Mouse (Mus musculus): Measurements from ENCODE around the gene D10Wsu102e. TPM values are rescaled to one million over a fixed set of nuclear protein-coding genes. Genes with fewer than 3 reads are reported as not detected.
"Not testable (repeated sequence)": the region's sequence is repeated elsewhere in the genome, so short reads cannot be mapped to it uniquely, and the experiment has no call there.

Gene D10Wsu102e
- polyA plus RNA-seq, 1 experiment: 0.24 TPM

DNA sequence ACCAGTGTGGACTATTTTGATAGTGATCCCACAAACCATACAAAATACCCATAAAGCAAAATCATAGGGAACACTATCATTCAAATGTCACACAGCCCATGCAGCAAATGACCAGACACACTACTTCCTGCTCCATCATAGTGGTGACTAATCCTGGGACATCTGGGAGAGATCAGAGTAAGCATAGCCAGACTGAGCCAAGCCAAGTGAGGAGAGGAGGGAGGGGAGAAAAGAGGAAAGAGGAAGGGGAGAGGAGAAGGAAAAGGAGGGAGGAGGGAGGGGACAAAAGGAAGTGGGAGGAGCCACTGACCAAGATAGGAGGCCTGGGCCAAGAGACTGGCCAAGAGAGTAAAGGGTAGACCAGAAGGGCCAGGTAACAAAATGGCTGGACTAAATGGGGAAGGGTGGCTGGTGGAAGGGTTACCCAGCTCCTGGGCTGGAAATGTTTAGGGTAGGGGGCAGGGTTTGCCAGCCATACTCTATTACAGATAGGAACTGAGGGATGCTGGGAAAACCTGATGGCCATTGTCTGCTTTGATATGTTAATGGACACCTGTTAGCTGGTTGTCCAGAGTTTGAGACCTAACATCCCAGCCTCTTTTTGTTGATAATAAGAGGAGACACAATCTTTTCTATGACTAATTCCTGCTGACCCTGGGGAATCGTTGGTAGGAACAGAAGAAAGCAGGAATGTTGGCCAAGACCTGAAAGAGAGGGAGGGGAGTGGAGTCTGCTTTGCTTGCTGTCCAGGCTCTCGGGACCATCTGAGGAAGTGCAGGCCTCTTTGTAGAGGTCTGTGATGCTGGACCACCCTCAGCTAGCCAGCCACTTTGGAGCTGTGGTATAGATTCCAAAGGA lies 16.0 kb upstream of the D10Wsu102e start:
- DNase-seq: no peak
- TF ChIP-seq POLR2A (IDR thresholded peaks at IDR 0.05; ENCODE audit: borderline replicate concordance, extremely low read depth, low read depth, low read length) (no peak), CTCF (IDR thresholded peaks at IDR 0.05; ENCODE audit: insufficient read depth, low read length) (no peak)
- no peaks in the 10 kb centered on the region for H3K4me1 ChIP-seq (ENCODE audit: control insufficient read depth, insufficient read depth, low read length)
- 69% methylated on average over 2 of the region's 2 CpGs for WGBS
- H3K4me3 ChIP-seq (replicated peaks; ENCODE audit: extremely low read depth, low read depth, low read length): no peak overlapping the region

DNA sequence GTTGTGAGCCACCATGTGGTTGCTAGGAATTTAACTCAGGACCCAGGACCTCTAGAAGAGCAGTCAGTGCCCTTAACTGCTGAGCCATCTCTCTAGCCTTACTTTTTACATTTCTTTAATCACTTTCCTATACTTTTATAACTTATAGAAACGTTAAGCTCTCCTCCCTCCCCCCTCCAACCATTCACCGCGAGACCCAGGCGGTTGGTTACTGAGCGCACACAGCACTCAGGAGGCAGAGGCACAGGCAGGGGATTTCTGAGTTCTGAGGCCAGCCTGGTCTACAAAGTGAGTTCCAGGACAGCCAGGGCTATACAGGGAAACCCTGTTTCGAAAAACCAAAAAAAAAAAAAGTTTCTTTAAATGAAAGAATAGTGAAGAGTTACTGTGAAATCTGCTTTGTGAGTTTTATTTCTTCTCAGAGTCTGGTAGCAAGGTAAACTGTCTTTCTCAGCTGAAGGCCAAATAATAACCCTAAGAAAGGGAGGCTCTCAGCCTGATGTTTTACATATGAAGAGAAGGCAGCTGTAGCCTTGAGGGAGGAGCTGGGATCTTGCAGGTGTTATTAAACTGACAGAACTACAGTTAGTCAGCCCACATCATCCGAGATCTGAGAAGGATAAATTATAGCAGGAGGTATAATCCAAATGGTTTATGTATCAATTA lies 14.2 kb upstream of the D10Wsu102e start:
- no peak for DNase-seq
- no peaks in the 10 kb centered on the region for H3K4me1 ChIP-seq (ENCODE audit: control insufficient read depth, insufficient read depth, low read length)
- no peak overlapping the region for H3K4me3 ChIP-seq (replicated peaks; ENCODE audit: extremely low read depth, low read depth, low read length)
- TF ChIP-seq POLR2A (IDR thresholded peaks at IDR 0.05; ENCODE audit: borderline replicate concordance, extremely low read depth, low read depth, low read length): no peak
- TF ChIP-seq CTCF (IDR thresholded peaks at IDR 0.05; ENCODE audit: insufficient read depth, low read length): no peak
- 68% methylated on average over 7 of the region's 7 CpGs for whole genome bisulfite sequencing

DNA sequence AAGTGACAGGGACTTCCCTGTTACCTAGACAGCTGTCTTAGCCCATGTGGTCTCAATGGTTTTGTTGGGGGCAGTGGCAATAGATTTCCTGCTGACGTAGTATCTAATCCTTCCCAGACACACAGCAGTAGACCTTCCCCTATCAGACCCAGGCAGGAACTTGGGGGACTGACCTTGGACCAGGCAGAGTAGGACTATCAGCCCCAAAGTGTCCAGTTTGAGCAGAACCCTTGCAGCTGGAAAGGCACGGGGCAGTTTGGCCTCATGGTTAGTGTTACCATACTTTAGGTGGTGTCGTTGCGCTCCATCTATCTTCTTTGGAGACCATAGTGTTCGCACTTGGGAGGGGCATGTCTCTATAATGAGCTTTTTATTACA lies 13.7 kb upstream of the D10Wsu102e start:
- TF ChIP-seq CTCF (IDR thresholded peaks at IDR 0.05; ENCODE audit: insufficient read depth, low read length) (no peak), POLR2A (IDR thresholded peaks at IDR 0.05; ENCODE audit: borderline replicate concordance, extremely low read depth, low read depth, low read length) (no peak)
- no peak overlapping the region for H3K4me3 ChIP-seq (replicated peaks; ENCODE audit: extremely low read depth, low read depth, low read length)
- 89% methylated on average over 5 of the region's 5 CpGs for WGBS
- H3K4me1 ChIP-seq (ENCODE audit: control insufficient read depth, insufficient read depth, low read length): no peaks in the 10 kb centered on the region
- DNase-seq: no peak

DNA sequence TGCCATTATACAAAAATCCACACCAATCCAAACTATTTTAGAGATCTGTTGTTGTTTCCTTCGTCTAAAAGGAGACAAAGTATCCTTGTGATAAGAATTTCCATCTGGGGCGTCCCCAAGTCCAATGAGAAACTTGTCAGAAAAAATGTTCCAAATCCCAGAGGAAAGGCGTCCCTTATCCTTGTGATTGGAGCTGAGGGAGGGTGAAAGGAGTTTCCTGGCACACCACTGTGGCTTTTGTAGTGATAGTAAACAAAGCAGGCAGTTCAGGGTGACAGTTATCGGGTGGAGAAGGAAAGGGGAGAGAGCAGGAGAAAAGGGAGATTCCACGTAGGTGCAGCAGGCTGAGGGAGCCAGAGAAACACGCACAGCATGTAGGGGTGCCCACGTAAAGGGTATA lies 12.5 kb upstream of the D10Wsu102e start:
- TF ChIP-seq POLR2A (IDR thresholded peaks at IDR 0.05; ENCODE audit: borderline replicate concordance, extremely low read depth, low read depth, low read length) (no peak), CTCF (IDR thresholded peaks at IDR 0.05; ENCODE audit: insufficient read depth, low read length) (no peak)
- no peak overlapping the region for H3K4me3 ChIP-seq (replicated peaks; ENCODE audit: extremely low read depth, low read depth, low read length)
- DNase-seq: no peak
- 23% methylated on average over 7 of the region's 7 CpGs for WGBS
- no peaks in the 10 kb centered on the region for H3K4me1 ChIP-seq (ENCODE audit: control insufficient read depth, insufficient read depth, low read length)

DNA sequence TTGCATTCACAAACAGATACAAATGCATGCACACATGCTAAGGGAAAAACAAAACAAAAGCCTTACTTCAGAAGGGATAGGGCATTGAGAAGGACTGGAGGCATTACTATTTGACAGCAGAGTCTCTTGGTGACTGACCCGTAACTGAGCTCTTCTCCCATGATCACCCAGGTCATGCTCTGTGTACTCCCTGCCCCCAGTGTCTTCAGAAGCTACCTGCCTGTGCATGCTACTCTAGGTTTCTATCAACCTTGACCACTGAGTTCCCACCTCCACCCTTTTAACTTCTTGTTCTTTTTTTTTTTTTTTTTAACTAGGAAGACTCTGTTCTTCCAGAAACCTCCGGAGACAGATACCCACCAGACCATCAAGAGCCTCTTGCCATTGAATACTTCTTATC lies 9.3 kb upstream of the D10Wsu102e start:
- 90% methylated on average over 2 of the region's 2 CpGs for WGBS
- Histone ChIP-seq H3K4me3 (replicated peaks; ENCODE audit: extremely low read depth, low read depth, low read length) (no peak overlapping the region), H3K4me1 (ENCODE audit: control insufficient read depth, insufficient read depth, low read length) (no peaks in the 10 kb centered on the region; the same call in 1 of the 2 replicates)
- TF ChIP-seq POLR2A (IDR thresholded peaks at IDR 0.05; ENCODE audit: borderline replicate concordance, extremely low read depth, low read depth, low read length) (no peak), CTCF (IDR thresholded peaks at IDR 0.05; ENCODE audit: insufficient read depth, low read length) (no peak)
- DNase-seq: no peak

DNA sequence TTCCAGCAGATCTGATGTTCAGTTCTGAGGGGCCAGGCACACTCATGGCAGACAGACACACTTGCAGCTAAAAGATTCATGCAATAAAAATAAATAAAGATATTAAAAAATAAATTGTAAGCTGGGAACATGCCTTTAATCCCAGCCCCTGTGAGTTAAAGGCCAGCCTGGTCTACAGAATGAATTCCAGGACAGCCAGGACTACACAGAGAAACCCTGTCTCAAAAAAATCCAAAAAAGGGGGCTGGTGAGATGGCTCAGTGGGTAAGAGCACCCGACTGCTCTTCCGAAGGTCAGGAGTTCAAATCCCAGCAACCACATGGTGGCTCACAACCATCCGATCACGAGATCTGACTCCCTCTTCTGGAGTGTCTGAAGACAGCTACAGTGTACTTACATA lies 8.2 kb upstream of the D10Wsu102e start:
- 84% methylated on average over 4 of the region's 4 CpGs for WGBS
- H3K4me1 ChIP-seq (ENCODE audit: control insufficient read depth, insufficient read depth, low read length); H3K4me3 ChIP-seq (replicated peaks; ENCODE audit: extremely low read depth, low read depth, low read length); DNase-seq: not testable (repeated sequence)

DNA sequence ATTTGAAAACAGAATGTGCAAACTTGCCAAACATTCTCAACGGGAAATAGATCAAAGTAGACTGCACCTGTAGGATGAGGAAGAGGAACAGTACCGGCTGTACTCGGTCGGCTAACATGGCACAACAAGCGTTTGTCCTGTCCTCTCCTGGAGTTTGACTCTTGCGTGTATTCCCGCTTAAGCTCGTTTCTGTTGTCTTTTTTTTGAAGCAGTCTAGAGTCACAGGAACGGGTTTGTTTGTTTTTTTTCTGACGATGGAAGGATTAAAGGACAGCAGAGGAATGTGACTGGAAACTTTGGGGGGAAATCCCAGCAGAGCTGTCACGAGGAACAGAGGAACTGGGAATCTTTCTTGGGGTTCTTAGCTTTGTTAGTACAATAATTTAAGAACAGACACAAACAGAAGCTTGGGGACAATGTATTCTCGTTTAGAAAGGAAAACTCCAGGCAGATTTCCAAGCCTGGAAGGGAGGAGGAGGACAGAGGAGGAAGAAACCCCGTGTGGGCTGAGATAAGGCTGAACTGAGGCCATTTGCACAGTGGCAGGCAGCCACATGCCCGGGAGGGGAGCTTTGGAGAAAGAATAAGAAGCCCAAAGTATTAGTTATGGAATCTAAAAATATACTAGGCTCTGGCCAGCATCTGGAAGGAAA lies 6.2 kb upstream of the D10Wsu102e start:
- 7% methylated on average over 14 of the region's 14 CpGs for WGBS
- Histone ChIP-seq H3K4me1 (ENCODE audit: control insufficient read depth, insufficient read depth, low read length) (no peaks in the 10 kb centered on the region; the same call in 1 of the 2 replicates), H3K4me3 (replicated peaks; ENCODE audit: extremely low read depth, low read depth, low read length) (no peak overlapping the region)
- DNase-seq: no peak
- TF ChIP-seq CTCF (IDR thresholded peaks at IDR 0.05; ENCODE audit: insufficient read depth, low read length): no peak
- no peak for TF ChIP-seq POLR2A (IDR thresholded peaks at IDR 0.05; ENCODE audit: borderline replicate concordance, extremely low read depth, low read depth, low read length)

DNA sequence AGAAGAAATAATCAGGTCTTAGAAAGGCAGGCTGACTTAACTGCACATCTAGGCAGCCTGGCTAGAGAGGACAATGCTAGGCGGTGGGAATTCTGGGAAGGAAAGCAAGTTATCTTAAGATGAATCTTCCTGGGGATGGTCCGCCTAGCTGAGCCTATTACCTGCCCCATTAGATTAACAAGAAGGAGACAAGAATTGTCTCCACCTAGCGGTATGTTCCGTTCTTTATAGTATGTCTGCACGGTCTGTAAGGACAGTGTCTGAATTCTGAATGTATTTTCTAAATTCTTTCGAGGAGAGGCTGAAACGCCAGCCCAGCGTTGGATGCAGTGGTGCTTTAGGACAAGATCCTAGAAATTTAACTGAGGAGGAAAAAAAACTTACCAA lies 5.7 kb upstream of the D10Wsu102e start:
- no peak for TF ChIP-seq CTCF (IDR thresholded peaks at IDR 0.05; ENCODE audit: insufficient read depth, low read length)
- no peak for TF ChIP-seq POLR2A (IDR thresholded peaks at IDR 0.05; ENCODE audit: borderline replicate concordance, extremely low read depth, low read depth, low read length)
- no peak overlapping the region for H3K4me3 ChIP-seq (replicated peaks; ENCODE audit: extremely low read depth, low read depth, low read length)
- no peaks in the 10 kb centered on the region; the same call in 1 of the 2 replicates for H3K4me1 ChIP-seq (ENCODE audit: control insufficient read depth, insufficient read depth, low read length)
- DNase-seq: no peak
- 38% methylated on average over 8 of the region's 8 CpGs for WGBS

DNA sequence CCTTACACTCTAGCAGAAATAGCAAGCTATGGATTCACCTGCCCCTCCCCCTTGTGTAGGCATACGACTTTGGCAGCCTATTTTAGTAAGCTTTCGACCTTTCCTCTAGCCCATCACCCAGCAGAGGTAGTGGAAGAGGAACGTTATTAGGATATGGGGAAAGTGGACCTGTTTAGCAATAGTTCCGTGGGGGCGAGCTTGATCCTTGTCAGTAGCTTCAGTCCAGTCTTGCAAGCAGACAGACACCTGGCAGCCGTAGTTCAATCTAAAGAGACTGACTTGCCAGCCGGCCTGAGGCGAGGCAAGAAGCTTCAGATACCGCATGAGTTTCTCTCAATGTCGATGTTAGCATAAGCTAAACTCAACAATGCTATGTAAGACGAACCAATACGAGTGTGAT lies 3.6 kb upstream of the D10Wsu102e start:
- H3K4me1 ChIP-seq (ENCODE audit: control insufficient read depth, insufficient read depth, low read length): no peaks in the 10 kb centered on the region; the same call in 1 of the 2 replicates
- 85% methylated on average over 12 of the region's 12 CpGs for WGBS
- no peak overlapping the region for H3K4me3 ChIP-seq (replicated peaks; ENCODE audit: extremely low read depth, low read depth, low read length)
- no peak for DNase-seq
- no peak for TF ChIP-seq POLR2A (IDR thresholded peaks at IDR 0.05; ENCODE audit: borderline replicate concordance, extremely low read depth, low read depth, low read length)
- TF ChIP-seq CTCF (IDR thresholded peaks at IDR 0.05; ENCODE audit: insufficient read depth, low read length): no peak
